Mouse (Mus musculus): Measurements from ENCODE around the gene H2afv.
A peak's percentile ranks its signal among the peaks of the same experiment; 100 is the strongest.

Gene H2afv

GRCm38 (mm10) chr11:6388726-6389413, 55.4 kb downstream of the H2afv start, which contains the start of gene Zmiz2:
TSS of gene Zmiz2 (plus strand) at chr11:6389074.
- peak; percentile 94 for DNase-seq

GRCm38 (mm10) chr11:6388126-6388725, 56.0 kb downstream of the H2afv start:
- DNase-seq = no peak

- DNase-seq = no peak
Observed at GRCm38 (mm10) chr11:6380916-6381315, 63.3 kb downstream of the H2afv start.
